Mouse (Mus musculus) stomach, embryonic 16.5 days (tissue): ENCODE data around the gene Ptprd. TPM values are rescaled to one million over a fixed set of nuclear protein-coding genes. Genes with fewer than 3 reads are reported as not detected.

Experiments used
- ATAC-seq: fragments of 200-750 bp; cut with Nextera tagmentation; 2 replicates; pipeline ENCODE4 v1.8.0; 2017; ENCODE audit warnings: moderate number of reproducible peaks, moderate TSS enrichment; ENCODE audit not compliant: insufficient read depth, low FRiP score
- H3K27ac ChIP-seq: fragments of 300-500 bp; sonication (generic); 2 replicates; pipeline ENCODE4 v1.5.1; 2014; ENCODE audit warnings: low read length
- H3K27me3 ChIP-seq: fragments of 300-500 bp; sonication (generic); 2 replicates; pipeline ENCODE4 v1.6.1; 2014; ENCODE audit warnings: low read length, control low read depth, mixed read lengths; ENCODE audit not compliant: control insufficient read depth, insufficient read depth
- H3K36me3 ChIP-seq: fragments of 300-500 bp; sonication (generic); 2 replicates; pipeline ENCODE4 v1.6.1; 2014; ENCODE audit warnings: low read length; ENCODE audit not compliant: control insufficient read depth, insufficient read depth
- H3K4me1 ChIP-seq: fragments of 300-500 bp; sonication (generic); 2 replicates; pipeline ENCODE4 v1.6.1; 2014; ENCODE audit warnings: low read length, control low read depth, mixed read lengths; ENCODE audit not compliant: control insufficient read depth, insufficient read depth
- H3K4me2 ChIP-seq: fragments of 300-500 bp; sonication (generic); 2 replicates; pipeline ENCODE4 v1.6.1; 2014; ENCODE audit warnings: low read depth, low read length, mixed read lengths
- H3K4me3 ChIP-seq: fragments of 300-500 bp; sonication (generic); replicated peaks from 2 replicates; pipeline ENCODE4 v1.5.1; 2014; ENCODE audit warnings: mild to moderate bottlenecking, low read length
- H3K9ac ChIP-seq: fragments of 300-500 bp; sonication (generic); 2 replicates; pipeline ENCODE4 v1.6.1; 2014; ENCODE audit warnings: low read length
- H3K9me3 ChIP-seq: fragments of 300-500 bp; sonication (generic); replicated peaks from 2 replicates; pipeline ENCODE4 v1.6.1; 2016; ENCODE audit warnings: low read length, control low read depth; ENCODE audit not compliant: control insufficient read depth
- WGBS: fragments of 180-500 bp; shearing (Covaris S2); extraction: QIAGEN DNeasy Blood & Tissue Kit; methylation state at CpG from one replicate; pipeline ENCODE4 v1.1.7; 2014; 5-methylcytosine and 5-hydroxymethylcytosine counted together
- polyA plus RNA-seq: library from polyadenylated mRNA; unstranded; fragments of >200 nt; fragmentation: Nextera tagmentation; extraction: Ambion mirVana; gene quantifications from 2 replicates; pipeline ENCODE4 v1.2.1, GENCODE M21; 2015

The Ptprd gene
- polyA plus RNA-seq, 1 experiment from 2014 or later = 11.0 TPM

DNA sequence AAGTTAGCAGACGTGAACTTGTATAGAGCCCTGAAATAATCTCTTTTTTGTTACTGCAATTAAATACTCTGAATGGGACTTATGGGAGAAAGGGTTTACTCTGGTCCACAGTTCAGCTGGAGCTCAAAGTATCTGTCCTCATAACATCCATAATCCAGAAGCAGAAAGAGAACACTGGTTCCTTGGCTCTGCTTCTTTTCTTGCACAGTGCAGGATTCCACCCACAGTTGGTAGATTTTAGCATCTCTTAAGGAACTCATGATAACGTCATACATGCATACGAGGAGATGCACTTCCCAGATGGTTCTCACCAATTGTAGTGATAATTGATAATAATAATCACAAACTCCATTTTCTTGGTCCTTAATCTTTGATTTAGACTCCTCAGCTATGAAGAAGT is 1330.2 kb downstream of the Ptprd start:
- no peak for ATAC-seq
- H3K4me2 ChIP-seq = no peak overlapping the region
- H3K9me3 ChIP-seq = no peaks in the 10 kb centered on the region
- no peaks in the 10 kb centered on the region for H3K27me3 ChIP-seq
- H3K4me1 ChIP-seq = no peaks in the 10 kb centered on the region
- no peak overlapping the region for H3K9ac ChIP-seq
- H3K4me3 ChIP-seq = no peak overlapping the region
- no peak overlapping the region for H3K27ac ChIP-seq
- H3K36me3 ChIP-seq = no peaks in the 10 kb centered on the region
- 70% methylated on average over 3 of the region's 3 CpGs for WGBS

DNA sequence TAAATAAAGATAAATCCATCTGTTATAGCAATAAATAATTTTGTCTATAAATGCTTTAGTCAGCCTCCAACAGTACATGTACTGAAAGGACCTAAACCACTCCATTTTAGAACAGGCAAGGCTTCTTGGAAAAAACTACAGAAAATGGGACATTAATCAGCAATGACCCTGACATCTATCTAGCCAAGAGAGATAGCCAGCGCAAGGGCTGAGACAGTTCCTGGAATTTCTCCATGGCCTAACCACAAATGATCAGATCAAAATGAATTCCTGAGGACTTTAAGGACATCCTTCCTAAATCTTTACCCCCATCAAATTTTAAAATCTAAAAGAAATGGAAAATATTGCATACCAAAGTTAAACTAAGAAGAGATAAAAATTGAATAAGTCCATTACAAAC is 1340.8 kb downstream of the Ptprd start:
- Histone ChIP-seq H3K36me3 (no peaks in the 10 kb centered on the region), H3K9ac (no peak overlapping the region), H3K4me3 (no peak overlapping the region), H3K27ac (no peak overlapping the region), H3K9me3 (no peaks in the 10 kb centered on the region), H3K27me3 (no peaks in the 10 kb centered on the region), H3K4me1 (no peaks in the 10 kb centered on the region), H3K4me2 (no peak overlapping the region)
- no peak for ATAC-seq
- WGBS = 58% methylated on average over 1 of the region's 1 CpGs

DNA sequence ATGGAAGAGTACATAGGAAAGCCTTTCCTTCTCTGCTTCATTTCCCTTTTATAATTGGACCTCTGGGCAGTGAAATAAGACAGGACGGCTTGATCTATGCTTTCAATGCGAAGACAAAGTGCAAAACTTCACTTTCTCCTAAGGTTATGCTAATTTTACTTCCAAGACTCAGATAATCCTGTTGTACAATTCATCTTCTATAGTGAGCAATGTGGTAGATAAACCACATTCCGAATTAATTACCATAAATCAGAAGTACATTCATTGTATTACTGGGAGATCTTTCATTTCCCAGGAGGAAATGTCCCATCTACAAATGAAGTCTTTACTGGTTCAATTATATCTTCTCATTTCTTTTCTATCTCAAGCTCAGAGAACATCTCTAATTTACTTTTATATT is 1346.2 kb downstream of the Ptprd start:
- Histone ChIP-seq H3K36me3 (no peaks in the 10 kb centered on the region), H3K27ac (no peak overlapping the region), H3K27me3 (no peaks in the 10 kb centered on the region), H3K9ac (no peak overlapping the region), H3K4me2 (no peak overlapping the region), H3K9me3 (no peaks in the 10 kb centered on the region), H3K4me3 (no peak overlapping the region), H3K4me1 (no peaks in the 10 kb centered on the region)
- no peak for ATAC-seq
- WGBS = 77% methylated on average over 3 of the region's 3 CpGs

DNA sequence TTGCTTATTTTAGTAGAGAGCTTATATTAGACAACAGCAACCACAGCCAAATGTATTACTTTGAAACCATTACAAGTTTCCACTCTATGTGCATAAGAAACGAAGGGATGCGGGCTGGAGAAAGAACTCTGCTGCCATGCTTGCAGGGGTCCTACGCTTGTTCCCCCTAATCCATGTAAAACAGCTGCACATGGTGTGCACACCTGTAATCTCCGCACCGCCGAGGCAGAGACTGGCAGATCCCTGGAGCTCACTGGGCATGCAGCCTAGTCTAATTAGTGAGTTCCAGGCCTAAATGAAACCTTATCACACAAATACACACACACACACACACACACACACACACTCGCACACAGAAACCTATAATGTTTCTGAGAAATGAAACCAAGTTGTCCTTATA is 1365.5 kb downstream of the Ptprd start:
- Histone ChIP-seq H3K9ac (no peak overlapping the region), H3K4me2 (no peak overlapping the region), H3K36me3 (no peaks in the 10 kb centered on the region), H3K27me3 (no peaks in the 10 kb centered on the region), H3K27ac (no peak overlapping the region), H3K4me1 (no peaks in the 10 kb centered on the region), H3K4me3 (no peak overlapping the region), H3K9me3 (no peaks in the 10 kb centered on the region)
- ATAC-seq = no peak
- WGBS = 75% methylated on average over 7 of the region's 7 CpGs

DNA sequence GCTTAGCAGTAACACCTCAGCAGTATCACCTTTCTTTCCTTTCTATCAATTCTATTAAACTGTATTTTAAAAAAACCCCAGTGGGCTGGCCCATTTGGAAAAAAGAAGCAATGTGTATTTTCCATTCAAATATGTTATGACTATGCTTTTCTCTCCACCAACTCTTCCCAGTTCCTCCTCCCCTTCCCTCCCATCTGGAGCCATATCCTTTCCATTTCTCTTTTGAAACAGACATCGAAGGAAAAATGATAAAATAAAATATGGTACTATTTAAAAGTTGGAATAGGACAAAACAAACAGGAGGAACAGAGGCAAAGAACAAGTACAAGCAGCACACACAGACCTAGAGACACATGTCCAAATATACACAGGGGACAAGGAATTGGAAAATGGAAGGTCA is 1372.7 kb downstream of the Ptprd start:
- Histone ChIP-seq H3K4me2 (no peak overlapping the region), H3K4me1 (no peaks in the 10 kb centered on the region), H3K4me3 (no peak overlapping the region), H3K9ac (no peak overlapping the region), H3K36me3 (no peaks in the 10 kb centered on the region), H3K9me3 (no peaks in the 10 kb centered on the region), H3K27me3 (no peaks in the 10 kb centered on the region), H3K27ac (no peak overlapping the region)
- 68% methylated on average over 1 of the region's 1 CpGs for WGBS
- no peak for ATAC-seq

DNA sequence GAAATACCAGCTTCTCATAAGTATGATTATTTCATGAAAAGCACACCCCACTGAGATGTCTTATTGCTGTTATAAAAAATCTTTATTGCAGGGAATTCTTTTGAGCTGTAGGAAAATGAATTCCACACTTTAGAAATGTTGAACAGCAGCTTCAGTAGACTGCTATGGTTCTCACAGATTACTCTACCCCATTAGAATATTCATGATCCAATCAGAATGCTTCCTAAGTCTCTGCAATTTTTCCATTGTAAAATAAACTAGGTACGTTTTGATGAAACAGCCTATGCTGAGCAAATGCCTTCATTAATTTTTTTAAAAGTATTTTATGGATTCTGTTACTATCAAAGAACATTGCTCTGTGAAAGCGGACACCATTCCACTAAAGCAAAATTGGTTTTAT is 1399.6 kb downstream of the Ptprd start:
- no peak overlapping the region for H3K4me2 ChIP-seq
- H3K4me3 ChIP-seq = no peak overlapping the region
- 73% methylated on average over 2 of the region's 2 CpGs for WGBS
- H3K4me1 ChIP-seq = no peaks in the 10 kb centered on the region
- no peaks in the 10 kb centered on the region for H3K36me3 ChIP-seq
- H3K27me3 ChIP-seq = no peaks in the 10 kb centered on the region
- no peak overlapping the region for H3K9ac ChIP-seq
- H3K27ac ChIP-seq = no peak overlapping the region
- ATAC-seq = no peak
- no peaks in the 10 kb centered on the region for H3K9me3 ChIP-seq

DNA sequence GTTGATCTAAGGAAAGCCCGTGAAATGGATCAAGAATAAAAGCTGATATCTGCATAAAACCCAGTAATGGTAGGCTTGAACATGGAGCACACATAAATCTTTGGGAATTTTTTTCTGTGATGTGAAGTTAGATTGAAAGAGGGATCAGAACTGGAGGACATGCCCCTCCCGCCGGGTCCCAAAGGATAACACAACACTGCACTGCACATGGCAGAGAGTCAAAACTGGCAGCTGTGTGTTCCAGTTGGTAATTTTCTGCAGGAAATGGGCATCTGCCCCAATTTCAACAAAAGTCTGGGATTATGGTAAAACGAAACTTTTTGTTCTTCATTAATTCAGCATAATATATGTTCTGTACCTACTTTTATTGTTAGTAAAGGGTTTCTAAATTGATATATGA is 1409.1 kb downstream of the Ptprd start:
- Histone ChIP-seq H3K36me3 (no peaks in the 10 kb centered on the region), H3K4me1 (no peaks in the 10 kb centered on the region), H3K27ac (no peak overlapping the region), H3K4me3 (no peak overlapping the region), H3K9me3 (no peaks in the 10 kb centered on the region), H3K27me3 (no peaks in the 10 kb centered on the region), H3K4me2 (no peak overlapping the region), H3K9ac (no peak overlapping the region)
- ATAC-seq = no peak
- WGBS = 68% methylated on average over 4 of the region's 4 CpGs

DNA sequence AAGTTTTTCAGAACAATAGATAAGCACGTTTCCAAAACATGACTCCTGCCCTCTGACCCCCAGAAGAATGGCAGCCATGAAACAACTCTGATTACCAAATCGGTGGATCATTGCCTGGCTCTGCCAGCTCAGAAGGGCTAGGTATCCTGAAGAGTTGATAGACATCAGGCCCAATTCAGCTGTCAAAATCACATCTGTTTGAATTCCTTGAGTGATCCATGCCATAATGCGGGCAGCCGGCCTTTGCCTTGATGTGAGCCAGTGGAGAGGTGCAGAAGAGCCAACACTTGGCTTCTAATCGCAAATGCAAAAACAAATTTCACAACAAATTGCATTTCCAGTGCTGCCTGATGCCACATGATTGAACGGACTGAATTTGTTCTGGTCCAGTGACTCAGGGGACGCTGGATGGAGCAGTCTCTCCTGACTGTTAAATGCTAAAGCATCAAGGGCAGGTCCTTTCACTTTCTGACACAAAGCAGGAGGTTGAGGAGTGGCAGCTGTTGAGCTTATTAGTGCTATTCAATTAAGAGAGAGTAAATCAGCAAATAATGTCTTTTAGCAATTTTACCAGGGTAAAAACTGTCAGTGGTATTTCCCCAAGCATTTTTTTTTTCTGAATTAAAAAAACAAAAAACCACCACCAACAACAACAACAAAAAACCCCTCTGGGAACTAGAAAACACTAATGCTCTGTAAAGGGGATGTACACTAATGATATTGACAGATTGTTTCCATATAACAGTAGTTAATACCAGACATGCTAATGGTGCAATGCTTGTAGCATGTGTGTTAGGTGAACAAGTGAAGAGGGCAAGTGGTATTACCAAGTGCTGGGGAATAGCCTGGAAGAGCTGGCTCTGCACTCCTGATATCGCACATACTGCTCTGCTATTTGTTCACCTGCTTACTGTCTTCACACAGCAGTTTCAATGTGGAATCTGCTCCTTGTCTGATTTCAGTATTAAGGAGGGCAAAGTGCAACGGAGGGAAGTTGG is 1413.5 kb downstream of the Ptprd start:
- no peak for ATAC-seq
- no peak overlapping the region for H3K4me3 ChIP-seq
- no peaks in the 10 kb centered on the region for H3K4me1 ChIP-seq
- H3K27ac ChIP-seq = no peak overlapping the region
- no peak overlapping the region for H3K9ac ChIP-seq
- WGBS = 64% methylated on average over 9 of the region's 9 CpGs
- no peaks in the 10 kb centered on the region for H3K36me3 ChIP-seq
- H3K4me2 ChIP-seq = no peak overlapping the region
- no peaks in the 10 kb centered on the region for H3K9me3 ChIP-seq
- no peaks in the 10 kb centered on the region for H3K27me3 ChIP-seq

DNA sequence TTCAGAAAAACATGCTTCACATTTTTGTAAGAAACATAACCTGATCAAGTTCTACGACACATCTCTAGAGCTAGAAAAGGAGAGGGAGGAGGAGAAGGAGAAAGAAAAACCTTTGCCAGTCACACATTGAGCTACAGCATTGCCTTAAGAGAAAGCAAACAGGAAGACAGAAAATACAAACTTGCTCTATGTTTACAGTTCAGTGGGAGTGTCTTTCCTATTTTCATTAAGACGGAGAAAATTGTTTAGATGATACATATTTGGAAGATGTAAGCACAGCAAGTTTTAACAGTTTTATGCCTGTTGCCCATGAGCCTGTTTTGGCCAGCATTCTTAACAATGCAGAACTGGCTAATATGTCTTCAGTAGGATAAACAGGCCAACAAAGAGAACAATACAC is 1426.4 kb downstream of the Ptprd start:
- Histone ChIP-seq H3K36me3 (no peaks in the 10 kb centered on the region), H3K9ac (no peak overlapping the region), H3K4me2 (no peak overlapping the region), H3K27ac (no peak overlapping the region), H3K4me3 (no peak overlapping the region), H3K9me3 (no peaks in the 10 kb centered on the region), H3K4me1 (no peaks in the 10 kb centered on the region), H3K27me3 (no peaks in the 10 kb centered on the region)
- ATAC-seq = no peak
- WGBS = 62% methylated on average over 2 of the region's 2 CpGs
